Mouse (Mus musculus) gastrocnemius, adult 18-20 months (tissue): Measurements from ENCODE around the gene Mical2. TPM values are rescaled to one million over a fixed set of nuclear protein-coding genes. Genes with fewer than 3 reads are reported as not detected.

Experiments
- DNase-seq: peaks from one replicate; pipeline ENCODE4 v3.0.0; 2021; ENCODE audit warnings: low spot score
- total RNA-seq, 2 experiments: library from RNA; stranded (reverse); gene quantifications; 2 replicates each; pipeline ENCODE4 v1.2.3; 2021

Mical2 gene
- total RNA-seq, 2 experiments from 2014 or later: 166 to 180 TPM

DNA sequence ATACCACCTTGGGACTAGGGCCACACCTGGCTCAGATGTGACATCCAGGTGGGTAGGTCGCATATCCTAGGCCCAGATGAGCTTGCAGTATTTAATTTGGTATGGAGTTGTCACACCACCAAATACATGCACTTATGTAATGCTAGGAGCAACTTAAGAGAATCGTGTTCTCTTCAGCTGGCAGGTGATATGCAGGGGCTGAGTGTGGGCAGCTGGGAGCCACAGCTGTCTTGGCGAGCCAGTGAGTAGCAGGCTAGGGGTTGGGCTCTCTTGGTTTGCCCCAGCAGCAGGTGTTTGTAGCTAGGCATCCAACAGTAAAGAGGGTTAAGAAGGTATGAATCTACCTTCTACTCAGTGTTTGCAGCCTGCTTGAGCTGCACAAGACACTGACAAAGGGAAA lies 49.4 kb downstream of the Mical2 start:
- no peak for DNase-seq

DNA sequence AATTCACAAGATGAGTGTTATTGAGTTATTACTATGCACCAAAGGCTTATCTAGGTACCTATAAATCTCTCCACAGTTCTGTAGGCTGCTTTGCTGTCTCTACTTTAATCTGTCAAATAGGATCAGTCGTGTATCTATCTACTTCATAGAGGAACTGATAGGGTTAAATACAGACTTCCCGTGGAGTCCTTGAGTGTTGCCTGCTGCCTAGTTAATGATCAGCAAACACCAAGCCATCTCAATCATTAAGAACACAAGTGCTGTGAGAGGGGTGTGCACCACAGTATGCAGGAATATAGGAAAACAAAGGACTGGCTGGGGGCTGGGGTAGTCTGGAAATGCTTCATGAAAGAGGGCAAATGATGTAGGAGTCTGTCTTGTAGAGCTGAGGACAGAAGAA lies 50.2 kb downstream of the Mical2 start:
- no peak for DNase-seq

DNA sequence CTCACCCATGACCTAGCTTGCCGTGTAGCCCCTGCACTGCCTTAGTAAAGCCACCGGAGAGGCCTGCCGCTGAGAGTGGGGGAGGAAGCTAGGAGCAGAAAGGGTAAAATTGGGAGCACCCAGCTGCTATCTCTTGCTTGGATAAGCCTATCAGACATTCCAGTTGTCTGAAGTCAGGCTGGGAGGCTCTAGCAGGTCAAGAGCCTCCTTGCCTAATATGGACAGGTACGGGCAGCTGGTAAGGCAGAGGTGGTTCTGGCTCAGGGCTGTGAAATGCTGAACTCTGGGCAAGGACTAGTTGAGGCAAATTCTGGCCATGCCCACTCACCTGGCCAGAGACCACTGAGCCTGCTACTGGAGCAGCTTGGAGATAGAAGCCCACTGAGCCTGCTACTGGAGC lies 51.2 kb downstream of the Mical2 start:
- no peak for DNase-seq

DNA sequence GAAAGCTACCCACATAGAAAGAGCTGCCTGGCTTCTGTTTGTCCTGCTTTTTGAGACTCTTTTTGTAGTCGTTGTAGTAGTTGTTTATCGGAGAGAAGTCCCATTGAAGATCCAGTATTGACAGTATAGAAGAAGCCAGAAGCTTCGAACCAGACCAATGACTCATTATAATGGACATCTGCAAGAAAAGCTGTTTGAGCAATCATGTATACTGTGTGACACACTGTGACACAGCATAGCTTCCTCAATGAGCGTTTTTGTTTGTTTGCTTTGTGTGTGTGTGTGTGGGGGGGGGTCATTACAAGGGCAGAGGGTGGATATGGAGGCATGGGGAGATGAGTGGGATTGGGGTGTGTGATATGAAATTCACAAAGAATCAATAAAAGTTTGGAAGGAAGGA lies 53.0 kb downstream of the Mical2 start:
- no peak for DNase-seq

DNA sequence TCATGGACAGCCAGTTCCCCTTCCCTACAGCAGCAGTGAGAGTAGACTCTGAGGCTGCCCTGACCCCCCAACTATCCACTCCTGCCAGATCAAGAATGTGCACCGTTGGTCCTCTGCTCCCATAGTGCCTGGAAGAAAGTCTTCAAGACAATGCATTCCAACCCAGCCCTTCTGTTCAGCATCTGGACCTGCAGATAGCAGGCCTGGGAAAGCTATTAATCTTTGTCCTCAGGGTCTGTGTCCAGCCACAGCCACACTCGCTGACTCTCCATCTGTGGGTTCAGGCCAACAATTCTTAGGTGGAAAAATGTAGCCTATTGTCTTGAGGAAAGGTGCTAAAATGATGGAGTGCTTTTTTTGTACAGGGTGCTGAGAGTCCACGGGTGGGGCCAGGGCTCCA lies 54.8 kb downstream of the Mical2 start:
- DNase-seq: no peak

DNA sequence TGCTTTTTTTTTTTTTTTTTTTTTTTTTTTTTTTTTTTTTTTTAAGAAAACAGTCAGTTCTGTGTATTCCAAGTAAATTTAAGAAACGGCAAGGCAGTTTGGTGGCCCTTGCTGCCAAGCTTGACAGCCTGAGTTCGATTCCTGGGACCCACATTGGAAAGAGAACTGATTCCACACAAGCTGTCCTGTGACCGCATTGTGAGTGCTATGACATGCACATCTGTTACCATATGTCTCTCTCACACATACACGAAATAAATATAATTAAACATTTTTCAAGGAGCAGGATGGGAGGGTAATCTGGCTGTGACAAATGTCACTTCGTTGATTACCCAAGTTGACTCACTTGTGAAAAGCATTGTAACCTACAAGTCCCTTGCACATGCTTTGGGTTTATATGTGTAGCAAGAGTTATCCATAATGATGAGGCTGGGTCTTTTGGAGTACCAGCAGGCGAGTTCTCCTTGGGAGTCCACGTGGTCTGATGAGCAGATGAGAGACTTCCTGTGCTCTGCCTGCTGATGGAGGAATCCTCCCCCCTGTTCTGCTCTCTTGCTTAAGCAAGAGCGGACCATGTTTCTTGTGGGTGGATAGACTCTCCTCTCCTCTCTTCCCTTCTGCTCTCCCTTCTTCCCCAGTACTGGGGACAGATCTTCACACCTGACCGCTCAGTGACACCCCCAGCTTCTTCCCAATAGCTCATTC lies 58.1 kb downstream of the Mical2 start:
- no peak for DNase-seq

DNA sequence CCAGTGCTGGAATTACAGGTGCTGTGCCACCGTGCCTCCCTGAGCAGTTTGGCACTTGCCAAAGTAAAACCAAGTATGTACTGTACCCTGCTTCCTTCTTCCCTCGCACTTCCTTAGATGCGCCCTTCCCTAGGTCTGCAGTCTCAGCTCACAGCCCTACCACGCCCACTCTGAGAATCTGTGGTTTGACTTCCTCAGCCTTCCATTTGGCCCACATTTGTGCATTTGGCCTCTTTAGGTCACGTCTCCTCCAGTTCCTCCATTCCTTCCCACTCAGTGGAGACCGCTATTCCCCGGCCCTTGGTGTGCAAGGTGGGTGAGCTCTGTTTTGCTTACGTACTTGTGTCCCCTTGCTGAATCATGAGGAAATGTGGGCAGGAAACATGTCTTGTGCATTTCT lies 59.9 kb downstream of the Mical2 start:
- no peak for DNase-seq

DNA sequence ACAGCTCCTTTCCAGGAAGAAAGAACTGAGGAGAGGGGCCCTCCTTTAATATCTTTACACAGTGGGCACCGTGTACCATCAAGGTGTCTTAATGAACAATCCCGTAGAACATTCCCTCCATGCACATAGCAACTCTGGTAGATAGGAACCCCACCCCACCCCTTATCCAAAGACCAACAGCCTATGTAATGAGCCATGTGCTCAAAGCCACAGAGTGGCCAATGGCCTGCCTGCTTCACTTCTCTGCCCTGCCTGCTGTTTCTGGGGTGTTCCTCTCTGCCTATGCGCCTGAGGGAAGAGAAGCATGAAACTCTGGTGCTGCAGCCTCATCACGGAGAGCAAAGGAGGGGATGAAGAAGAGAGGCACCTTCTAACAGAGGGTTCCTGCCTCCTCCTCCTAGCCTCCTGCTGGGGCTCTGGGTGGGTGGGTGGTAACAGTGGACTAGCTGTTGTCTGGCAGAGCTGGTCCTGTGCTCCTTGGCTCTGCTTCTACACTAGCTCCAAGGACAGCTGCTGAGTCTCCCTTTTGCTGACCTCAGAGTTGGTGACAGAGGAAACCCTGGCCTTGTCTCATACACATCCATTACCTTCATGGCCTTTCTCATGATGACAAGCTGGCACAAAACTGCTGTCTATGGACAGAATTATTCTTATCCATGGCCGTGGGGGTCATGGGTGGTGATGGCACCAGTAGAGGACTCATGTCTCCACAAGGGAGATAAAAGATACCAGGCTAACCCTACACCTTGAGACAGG lies 62.9 kb downstream of the Mical2 start:
- peak; percentile 31 for DNase-seq

DNA sequence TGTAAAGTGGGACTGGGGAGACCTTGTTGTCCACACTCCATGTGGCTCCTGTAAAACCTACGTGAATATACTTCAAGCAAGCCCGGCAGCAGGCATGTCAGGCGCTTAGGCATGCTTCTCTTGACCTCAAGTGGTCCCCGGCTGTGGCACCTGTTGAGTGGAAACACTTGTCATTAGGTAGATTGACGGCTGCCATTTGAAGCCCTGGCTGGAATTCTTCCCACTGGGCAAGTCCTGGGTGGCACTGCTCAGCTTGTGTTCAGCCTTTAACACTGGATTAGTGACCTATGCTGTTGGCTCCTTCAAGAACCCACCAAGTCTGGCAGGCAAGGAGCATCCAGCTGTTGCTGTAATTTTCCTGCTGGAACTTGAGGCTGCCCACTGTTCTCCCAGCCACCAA lies 63.9 kb downstream of the Mical2 start:
- peak; percentile 91 for DNase-seq

DNA sequence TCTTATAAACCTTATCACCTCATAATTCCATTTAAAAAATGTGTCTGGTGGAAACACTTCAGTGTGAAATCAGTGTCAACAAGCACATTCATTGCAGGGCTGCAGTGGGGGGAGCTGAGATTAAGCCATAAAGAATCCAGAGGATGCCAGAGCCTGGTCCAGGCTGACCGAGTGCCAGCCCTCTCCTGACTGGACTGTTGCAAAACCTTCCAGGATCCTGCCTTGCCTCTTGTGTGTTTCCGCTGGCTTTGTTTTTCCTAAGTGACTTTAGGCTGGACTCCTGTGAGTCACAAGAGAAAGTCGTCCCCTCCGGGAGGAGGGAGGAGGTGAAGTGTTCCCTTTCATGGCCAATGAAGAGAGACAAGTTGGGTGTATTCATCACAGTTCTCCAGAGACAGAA lies 64.3 kb downstream of the Mical2 start:
- no peak for DNase-seq

DNA sequence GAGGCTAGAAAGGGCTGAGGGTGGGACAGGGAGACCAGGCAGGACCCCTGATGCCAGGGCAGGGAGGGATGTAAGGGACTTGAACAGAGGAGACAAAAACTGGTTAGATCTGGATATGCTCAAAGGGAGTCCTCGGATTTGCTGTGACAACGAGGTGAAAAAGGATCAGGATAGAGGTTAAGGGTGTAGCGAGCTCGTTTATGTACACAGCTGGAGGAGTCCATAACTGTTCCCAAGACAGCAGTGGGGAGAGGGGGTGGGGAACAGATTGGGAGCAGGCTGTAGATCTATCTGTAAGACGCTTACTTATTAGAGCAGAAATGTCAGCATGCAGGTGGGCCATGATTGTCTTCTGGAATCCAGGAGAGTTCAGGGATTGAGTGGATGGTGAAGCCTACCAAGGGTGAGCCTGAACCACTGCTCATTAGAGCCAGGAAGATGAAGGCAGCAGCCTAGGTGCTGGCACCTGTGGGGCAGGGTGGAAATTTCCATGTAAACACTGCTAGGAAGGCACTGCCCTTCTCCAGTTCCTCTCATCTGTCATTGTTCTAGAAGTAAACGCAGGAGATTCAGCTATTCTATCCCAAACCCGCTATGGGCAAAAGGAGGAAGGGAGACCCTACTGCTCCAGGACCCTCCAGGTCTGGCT lies 67.9 kb downstream of the Mical2 start:
- DNase-seq: no peak

DNA sequence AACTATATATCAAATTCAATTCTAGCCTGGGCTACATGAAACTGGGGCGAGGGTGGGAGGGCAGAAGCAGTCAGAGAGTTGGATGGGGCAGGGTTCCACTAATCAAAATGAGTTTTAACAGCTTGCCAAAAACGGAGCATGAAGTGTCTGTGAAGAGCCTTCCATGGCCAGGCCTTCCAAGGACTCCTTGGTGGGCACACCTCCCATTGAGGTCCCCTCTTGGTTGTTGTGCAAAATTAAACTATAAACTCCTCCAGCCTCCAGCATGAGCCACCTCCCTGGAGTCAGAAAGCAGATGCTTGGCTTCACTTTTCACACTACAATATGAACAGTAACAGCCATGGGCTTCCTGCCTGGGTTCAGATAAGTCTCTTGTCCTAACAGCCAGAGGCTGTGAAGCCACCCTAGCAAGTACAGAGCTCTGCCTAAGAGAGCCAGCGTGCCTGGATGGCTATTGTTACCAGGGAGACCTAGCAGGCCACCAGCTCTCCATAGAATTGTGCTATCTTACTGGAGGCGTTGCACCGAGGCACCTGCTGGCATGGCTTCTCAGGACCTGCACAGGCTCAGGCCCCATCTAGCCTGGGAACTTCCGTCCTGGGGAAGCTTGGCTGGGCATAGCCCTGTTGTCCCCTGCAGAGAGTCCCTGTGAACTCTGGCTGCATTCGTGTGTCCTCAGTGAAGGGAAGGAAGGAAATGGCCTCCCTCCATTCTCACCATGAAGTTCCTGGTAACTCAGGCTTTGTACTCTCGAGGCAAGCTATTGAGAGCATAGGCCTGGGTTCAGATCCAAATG lies 70.0 kb downstream of the Mical2 start:
- DNase-seq: no peak

DNA sequence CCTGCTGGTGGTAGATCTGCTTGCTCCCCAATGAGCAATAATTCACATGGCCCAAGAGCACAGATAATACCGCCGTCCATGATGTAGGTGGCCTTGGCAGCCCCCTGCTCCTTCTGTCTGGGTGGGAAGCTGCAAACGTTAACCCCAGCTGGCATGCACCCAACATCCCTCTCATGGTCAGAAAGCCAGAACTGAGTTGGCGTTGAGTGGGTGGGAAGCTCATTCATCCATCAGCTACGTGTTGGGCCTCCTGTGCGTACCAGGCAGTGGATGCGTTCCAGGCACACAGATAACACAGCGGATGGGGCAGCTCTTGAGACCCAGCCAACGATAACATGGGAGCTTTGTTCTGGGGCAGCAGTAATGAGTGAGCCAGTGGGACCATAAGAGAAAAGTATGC lies 72.4 kb downstream of the Mical2 start:
- no peak for DNase-seq

DNA sequence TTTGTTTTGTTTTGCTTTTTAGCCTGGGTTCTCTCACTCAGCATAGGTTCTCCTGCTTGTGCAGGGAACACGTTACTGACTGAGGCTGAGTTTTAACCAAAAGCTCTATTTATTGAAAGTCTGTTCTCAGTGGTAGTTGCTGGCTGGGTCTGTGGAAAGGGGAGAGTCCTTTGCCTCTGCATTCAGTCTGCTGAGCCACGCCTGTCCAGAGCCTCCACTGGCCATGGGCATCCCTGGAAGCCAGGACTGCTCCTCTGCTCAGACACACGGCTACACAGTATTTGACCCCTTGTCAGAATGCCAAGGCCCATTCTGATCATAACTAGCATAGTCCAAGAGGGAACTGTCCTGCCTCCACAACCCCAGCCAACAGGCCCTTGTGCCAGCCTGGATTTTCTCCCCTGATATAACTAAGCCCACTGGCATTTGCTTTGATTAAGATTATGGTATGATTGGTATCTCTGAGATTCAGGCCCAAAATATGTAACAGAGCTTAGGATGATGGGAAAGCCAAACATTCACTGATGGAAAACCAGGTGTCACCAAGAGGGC lies 73.3 kb downstream of the Mical2 start:
- DNase-seq: no peak

DNA sequence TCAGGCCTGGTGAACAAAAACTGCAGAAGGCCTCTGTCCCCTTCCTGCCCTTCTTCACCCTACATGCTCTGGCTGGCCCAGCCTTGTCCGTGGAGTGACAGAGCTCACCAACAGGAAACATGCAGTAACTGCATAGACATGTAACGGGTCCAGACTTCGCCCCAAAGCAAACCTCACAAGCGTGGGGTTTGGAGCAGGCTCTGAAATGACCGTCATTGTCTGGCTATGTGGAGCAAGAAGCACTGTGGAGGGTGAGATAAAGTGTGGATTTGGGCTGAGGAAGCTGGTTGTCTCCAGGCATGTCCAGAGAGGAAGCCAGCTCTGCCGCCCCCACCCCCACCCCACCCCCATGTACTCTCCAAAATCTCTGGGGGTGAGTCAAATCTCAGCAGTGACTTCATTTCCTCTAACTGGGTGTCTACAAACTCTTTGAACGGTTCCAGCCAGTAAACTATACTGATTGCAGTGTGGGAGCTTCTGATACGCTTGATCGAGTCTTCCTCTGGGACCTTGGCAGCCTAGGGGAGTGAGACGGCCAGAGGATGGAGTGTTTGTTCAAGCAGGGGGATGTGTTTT lies 74.0 kb downstream of the Mical2 start:
- no peak for DNase-seq

DNA sequence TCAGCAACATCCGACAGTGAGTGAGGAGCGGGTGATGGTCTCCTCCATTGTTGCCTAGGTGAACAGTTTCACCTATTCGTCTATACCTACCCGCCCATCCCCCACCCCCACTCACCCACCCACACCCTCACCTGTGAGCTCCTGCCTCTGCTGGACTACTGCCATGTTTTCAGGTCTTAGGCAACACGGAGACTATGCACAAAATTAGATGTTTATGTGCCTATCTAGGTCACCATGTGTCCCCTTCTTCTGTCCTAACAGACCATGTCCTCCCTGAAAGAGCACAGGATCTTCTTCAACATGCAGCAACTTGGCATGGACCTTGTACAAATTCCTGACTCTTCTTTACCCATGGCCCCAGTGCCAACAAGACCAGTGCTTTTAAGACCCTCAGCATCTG lies 74.5 kb downstream of the Mical2 start:
- no peak for DNase-seq

DNA sequence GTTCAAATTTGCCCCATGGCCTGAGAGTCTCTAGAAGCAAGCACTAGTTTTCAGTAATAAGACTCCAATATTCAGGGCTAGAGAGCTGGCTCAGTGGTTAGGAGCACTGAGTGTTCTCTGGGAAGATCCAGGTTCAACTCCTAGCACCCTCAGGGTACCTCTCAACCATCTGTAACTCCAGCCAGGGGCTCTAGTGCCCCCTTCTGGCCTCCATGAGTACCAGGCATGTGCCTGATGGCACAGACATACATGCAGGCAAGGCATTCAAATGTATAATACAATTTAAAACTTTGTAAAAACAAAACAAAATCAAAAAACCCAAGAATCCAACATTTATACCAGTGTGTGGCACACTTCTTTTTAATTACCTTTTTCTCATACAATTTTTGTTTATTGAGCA lies 75.4 kb downstream of the Mical2 start:
- DNase-seq: no peak

DNA sequence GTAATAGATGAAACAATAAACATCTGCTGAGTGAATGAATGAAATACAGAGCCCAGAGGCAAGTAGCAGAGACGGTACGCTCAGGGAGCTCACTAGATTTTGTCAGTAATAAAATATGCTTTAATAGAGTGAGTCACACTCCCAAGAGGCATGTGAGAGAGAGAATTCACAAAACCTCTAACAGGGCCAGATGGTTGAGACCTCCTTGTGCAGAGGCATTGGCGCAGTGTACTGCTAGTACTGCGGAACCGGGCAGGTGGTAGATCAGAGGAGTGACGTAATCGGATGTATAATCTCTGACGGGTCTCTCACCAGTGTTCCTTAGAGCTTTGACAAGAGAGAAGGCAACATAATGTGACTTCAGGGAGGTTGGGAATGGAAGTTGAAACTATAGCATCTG lies 78.7 kb downstream of the Mical2 start:
- peak; percentile 28 for DNase-seq

DNA sequence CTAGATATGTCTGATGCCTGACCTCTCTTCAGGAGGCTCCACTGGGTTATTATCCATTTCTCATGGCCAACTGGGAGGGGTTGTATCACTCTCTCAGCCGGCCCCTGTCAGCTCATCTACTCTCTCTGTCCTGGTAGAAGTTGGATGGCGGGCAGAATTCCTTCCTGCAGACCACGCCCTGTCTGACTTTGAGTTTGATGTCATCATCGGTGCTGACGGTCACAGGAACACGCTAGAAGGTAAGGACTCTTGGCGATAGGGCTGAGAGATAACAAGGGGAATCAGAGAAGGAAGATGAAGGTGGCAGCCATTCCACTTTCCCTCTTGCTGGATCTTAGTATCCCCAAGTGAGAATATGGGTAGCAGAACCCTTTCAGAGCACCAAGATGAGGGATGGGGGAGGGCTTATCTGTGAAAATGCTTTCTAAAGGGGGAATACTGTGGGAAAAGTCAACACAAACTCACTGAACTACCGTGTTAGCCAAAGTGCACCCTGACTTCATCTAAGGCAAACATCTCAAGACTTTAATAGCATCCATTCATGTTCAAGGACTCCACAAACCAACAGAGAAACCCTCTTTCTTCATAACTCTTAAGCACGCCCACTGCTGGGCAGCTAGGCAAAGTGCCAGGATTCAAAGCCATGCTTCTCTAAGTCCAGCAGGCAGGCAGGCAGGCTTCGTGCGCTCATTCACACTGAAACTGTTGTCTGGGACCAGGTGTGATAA lies 83.8 kb downstream of the Mical2 start:
- DNase-seq: no peak

DNA sequence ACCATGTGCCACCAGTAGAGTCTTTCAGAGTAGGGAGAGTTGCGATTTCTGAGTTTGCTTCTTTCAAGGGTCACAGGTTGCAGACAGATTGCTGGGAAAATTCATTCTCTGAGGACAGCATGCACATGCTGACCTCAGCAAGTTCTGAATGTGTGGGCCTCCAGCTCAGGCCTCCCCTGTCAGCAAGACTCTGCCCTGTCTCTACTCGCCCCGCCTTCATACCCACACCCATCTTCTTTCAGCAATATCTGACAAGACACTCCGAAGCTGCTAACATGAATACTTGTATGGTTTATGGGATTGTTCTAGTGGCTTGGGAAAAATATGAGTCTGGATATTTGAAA lies 84.3 kb downstream of the Mical2 start:
- no peak for DNase-seq

DNA sequence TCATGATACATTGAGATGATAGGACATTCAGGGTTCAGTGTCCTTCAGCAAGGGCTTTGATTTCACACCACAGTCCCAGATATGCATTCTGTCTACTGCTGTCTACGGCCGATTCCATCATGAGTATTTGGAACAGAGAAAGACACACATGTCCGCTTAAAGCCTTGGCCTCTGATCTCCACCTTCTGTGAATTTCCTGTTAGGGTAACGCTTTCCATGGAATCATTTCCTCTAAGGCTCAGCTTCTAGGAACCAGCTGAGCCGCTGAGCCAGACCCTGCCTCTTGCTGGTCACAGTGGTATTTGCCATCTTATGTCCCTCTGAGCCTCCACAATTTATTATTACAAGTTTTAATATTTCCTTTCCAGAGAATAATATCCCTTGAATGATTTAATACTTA lies 87.6 kb downstream of the Mical2 start:
- DNase-seq: no peak
